Mouse (Mus musculus) cerebellum, adult (tissue): ENCODE data around the gene Cdkn1b.

Experiments
- ATAC-seq: cut with Nextera tagmentation; 2 replicates; pipeline ENCODE4 v1.9.2; 2017; ENCODE audit warnings: mild to moderate bottlenecking, moderate library complexity, mixed read lengths; ENCODE audit not compliant: insufficient number of reproducible peaks, low FRiP score, low TSS enrichment

Gene Cdkn1b

DNA sequence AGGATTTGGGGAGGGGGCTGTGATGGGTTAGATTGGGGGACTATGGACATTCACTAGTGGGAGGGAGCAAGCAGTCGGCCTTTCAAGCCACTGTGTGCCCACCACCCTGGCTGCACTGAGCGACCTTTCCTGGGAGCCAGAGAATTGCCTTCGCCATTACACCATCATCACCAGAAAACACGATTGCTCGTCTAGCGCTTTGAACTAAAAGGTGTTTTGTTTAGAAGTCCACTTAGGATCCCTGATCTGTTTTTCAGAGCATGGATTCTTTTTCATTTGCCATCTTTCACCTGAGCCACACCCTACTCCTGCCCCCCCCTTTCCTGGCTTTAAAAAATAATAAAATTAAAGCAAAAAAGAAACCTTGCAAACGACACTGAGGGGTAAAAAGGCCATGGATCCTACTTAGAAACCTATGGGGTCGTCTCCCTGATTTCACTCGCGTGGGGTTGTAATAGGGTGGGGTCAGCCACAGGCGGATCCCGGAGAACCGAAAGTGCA is 7.4 kb downstream of the Cdkn1b start:
- ATAC-seq = no peak

GRCm38 (mm10) chr6:134928096-134928888 is 8.1 kb downstream of the Cdkn1b start:
- ATAC-seq = peak; percentile 76

GRCm38 (mm10) chr6:134928889-134929310 is 8.7 kb downstream of the Cdkn1b start:
- peak; percentile 41 for ATAC-seq

DNA sequence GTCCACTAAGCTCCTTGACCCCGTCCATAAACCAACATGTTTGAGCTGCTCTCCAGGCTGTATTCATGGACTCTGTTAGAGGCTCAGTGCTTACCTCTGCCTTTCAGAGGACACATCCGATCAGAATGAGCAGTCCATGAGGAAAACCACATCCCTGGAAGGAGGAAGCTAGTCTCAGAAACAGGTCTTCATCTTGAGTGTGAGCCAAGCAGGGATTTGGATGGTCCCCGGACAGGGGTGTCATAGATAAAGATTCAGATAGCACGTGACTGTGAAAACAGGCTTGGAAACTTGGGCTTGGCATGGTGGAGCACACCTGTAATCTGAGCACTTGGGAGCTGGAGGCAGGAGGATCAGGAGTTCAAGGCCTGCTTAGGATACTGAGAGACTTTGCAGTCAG is 9.7 kb downstream of the Cdkn1b start:
- no peak for ATAC-seq

DNA sequence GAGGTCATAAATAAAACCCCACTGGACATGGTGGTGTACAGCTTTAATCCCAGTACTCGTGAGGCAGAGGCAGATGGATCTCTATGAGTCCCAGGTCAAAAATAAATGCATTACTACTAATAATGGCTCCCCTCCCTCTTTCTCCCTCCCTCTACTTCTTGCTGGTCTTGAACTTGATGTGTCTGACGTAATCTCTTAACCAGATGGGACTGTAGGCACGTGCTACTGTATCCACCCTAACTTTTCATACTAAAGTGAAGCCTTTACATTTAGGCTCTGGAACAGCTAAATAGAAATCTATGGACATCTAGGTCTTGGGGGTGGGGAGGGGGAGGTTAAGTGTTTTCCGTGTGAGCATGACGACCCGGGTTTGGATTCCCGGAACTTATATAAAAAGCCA is 10.2 kb downstream of the Cdkn1b start:
- no peak for ATAC-seq

GRCm38 (mm10) chr6:134931146-134931545 is 10.9 kb downstream of the Cdkn1b start:
- ATAC-seq = no peak

DNA sequence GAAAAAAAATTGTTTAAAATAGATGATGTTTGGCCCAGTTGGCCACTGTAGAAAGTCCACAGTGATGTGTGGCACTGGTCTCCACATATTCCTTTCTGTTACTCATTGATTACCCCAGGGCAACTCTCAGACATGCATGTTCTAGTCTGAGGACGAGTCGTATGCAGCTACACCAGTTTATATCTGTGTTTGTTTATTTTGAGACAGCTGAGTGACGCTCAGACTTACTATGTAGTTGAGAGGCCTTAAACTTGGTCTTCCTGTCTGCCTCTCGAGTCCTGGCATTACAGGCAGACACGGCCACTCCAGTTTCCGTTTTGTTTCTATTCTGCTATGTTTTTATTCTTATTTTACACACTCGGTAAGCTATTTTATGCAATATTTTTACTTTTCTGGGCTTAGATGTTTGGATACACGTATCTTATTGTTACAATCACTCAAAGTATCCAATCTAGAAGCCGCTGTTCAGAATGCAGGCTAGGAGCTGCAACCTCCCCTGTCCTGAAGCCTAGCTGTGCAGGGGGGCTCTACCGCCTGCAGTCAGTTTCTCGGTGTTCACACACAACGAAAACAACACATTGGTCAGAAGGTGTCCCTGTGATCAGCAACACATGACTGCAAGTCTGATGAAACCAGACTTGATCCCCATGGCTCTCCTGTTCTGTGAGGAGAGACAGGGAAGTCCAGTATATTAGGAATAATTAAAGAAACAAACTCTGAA is 12.4 kb downstream of the Cdkn1b start:
- ATAC-seq = no peak

DNA sequence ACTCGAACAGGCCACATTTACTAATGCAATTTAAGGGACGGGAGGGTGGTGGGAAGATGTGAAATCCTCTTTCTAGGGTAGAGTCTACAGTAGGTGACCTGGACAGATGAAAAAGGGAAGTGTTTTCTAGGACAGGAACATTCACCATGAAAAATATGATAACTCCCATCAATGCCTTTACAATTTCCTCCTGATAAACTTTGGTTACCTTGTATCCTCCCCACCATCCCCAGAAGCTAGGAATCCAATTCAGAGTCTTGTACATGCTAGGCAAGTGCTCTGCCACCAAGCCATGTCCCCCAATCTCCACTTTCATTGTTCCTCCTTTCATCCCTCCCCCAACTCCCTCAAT is 13.0 kb downstream of the Cdkn1b start:
- ATAC-seq = no peak

GRCm38 (mm10) chr6:134934305-134934704 is 14.1 kb downstream of the Cdkn1b start:
- ATAC-seq = no peak

DNA sequence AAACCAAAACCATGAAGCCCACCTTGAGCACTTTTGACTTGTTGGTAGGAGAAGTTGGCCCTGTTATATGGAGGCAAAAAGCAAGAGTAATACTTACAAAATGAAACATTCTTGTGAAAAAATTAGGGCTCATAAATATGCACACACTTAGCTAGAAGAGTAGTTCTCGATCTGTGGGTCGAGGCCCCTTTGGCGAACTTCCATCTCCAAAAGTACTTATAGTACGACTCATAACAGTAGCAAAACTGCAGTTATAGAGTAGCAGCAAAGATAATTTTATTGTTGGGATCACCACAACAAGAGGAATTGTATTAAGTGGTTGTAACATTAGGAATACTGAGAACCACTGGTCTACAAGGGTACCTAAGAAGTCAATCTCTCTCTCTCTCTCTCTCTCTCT is 19.6 kb downstream of the Cdkn1b start:
- ATAC-seq = no peak

- no peak for ATAC-seq
These were observed 23.7 kb downstream of the Cdkn1b start for GRCm38 (mm10) chr6:134943759-134944407.

- ATAC-seq = no peak
These were observed 25.9 kb downstream of the Cdkn1b start for GRCm38 (mm10) chr6:134946054-134946453.

- ATAC-seq = no peak
These were observed 26.7 kb downstream of the Cdkn1b start for GRCm38 (mm10) chr6:134946858-134947257.

DNA sequence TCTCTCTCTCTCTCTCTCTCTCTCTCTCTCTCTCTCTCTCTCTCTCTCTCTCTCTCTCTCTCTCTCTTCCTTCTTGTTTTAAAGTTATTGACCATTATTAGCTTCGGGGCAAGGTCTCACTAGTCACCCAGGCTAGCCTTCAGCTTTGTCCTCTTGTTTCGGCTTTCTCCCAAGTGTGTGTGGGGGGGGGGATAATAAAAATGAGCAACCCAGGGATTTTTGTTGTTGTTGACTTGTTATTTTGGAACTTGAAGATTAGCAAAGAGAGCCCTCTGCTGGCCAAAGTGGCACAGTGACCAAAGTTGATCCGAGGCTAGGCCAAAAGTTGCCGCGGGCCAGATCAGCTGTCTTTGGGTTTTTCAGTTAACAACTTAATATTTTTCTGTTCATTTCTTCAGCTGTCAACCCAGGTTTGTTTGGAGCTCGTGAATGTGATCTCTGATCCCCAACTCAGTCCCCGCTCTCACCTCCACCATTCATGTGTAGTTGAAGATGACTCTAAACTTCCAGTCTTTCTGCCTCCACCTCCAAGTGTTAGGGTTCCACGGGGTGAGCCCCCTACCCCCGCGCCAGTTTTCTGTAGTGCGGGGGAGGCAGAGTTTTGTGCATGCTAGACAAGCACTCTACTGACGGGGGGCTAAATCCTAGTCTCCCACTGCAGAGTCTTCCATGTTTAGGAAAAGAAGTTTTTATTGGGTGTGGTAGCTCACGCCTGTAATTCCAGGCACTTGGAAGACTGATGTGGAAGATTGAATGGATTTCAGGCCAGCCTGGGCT is 27.3 kb downstream of the Cdkn1b start:
- peak; percentile 51; the same call in 1 of the 2 replicates for ATAC-seq

DNA sequence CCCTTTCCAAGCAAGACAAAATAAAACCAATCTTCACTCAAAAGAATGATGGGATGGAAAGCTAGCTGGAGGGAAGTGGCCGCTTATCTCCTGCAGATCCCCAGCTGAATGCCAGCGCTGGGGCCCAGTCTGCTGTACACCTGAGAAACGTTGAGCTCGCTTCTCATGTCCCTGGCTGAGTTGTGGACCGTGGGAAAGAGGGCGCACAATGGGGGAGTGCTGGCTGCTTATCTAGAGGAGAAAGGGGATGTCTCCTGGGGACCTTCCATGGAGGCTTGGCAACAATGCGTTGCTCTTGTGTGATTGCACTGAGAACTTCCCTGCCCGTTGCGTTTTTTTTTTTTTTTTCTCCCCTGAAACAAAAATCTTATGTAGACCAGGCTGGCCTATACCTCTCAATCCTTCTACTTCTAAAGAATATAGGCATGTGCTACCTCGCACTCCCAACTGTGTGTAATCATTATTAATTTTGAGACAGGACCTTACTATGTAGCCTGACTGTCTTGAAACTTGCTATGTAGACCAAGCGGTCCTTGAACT is 28.4 kb downstream of the Cdkn1b start:
- no peak for ATAC-seq

GRCm38 (mm10) chr6:134949241-134949640 is 29.0 kb downstream of the Cdkn1b start:
- no peak for ATAC-seq

DNA sequence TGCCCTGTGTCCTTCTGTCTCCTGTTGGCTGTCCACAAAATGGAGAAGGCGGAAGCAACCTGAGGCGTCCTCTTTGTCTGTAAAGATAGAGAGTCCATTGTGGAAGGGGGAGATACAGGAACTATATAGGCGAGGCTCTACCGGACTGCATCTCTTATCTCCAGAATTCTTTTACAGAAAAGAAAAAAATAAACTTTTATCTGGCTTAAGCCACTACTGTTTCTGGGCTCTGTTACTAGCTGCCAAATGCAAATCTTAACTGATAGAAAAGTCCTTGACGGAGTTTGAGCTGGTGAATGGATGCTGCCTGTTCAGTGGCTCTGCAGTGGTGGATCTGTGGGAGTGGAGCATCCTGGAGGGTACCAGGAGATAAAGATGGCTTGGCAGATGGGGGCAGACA is 31.2 kb downstream of the Cdkn1b start:
- ATAC-seq = no peak

GRCm38 (mm10) chr6:134953976-134954375 is 33.8 kb downstream of the Cdkn1b start:
- no peak for ATAC-seq

DNA sequence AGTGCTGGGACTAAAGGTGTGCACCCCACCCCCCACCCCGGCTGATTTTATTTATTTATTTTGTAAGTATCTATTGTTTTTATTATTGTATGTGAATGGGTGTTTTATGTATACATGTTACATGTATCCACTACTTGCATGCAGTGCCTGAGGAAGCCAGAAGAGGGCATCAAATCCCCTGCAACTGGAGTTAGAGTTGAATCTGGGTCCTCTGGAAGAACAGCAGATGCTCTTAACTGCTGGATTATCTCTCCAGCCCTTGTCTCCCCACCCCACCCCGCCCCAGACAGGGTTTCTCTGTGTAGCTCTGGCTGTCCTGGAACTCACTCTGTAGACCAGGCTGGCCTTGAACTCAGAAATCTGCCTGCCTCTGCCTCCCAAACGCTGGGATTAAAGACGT is 36.2 kb downstream of the Cdkn1b start:
- no peak for ATAC-seq

GRCm38 (mm10) chr6:134961286-134961685 is 41.1 kb downstream of the Cdkn1b start:
- ATAC-seq = no peak
